Mouse (Mus musculus): Measurements from ENCODE around the gene Lbr.
A peak's percentile ranks its signal among the peaks of the same experiment; 100 is the strongest.

The Lbr gene

DNA sequence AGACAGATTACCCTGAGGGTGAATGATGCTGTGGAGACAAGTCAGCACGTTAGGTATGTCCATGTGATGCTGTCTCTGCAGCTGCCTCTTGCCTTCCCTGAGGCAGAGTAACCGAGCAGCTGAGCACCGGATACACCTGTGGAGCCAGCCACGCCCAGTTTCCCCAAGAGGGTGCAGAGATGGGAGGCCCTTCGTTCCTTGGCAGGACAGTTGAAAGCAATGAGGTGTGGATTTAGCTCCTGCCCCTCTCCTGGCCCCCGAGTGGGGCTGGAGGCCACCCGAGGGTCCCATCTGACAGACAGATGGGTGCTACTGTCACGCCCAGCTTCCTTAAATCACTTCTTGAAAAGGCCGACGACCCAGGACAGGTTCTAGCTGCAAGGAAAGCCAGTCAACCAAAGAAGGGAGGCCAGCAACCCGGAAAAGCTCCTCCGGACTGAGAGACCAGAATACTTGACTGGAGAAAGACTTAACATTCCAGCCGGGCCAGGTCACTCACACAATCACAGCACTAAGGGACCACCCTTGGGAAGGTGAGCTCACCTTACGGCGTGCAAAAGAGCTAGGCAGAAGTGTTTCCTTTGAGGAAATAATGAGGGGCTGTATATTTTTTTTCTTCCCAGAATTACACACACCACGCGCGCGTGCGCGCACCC, 10.4 kb upstream of the Lbr start:
- no peak for DNase-seq (ENCODE audit: extremely low read depth, low read depth, low spot score)

DNA sequence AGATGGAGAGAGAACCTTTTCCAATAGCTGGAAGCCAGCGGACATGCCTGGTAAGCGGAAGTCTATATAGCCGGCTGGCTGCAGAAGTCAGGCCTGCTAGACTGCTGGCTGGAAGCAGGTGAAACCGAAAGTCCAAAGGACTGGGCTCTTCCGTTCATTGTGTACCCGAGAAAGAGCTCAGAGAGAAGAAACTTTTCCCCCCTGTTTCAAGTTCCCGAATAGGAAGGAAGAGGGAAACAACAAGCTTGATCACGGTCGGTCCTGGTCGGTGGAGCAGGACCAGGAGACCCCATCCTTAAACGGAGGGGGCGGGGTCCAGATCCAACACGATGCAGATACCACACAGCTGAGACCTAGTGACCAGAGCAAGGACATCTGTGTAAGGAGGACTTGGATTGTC, 9.6 kb upstream of the Lbr start:
- no peak for DNase-seq (ENCODE audit: extremely low read depth, low read depth, low spot score)

DNA sequence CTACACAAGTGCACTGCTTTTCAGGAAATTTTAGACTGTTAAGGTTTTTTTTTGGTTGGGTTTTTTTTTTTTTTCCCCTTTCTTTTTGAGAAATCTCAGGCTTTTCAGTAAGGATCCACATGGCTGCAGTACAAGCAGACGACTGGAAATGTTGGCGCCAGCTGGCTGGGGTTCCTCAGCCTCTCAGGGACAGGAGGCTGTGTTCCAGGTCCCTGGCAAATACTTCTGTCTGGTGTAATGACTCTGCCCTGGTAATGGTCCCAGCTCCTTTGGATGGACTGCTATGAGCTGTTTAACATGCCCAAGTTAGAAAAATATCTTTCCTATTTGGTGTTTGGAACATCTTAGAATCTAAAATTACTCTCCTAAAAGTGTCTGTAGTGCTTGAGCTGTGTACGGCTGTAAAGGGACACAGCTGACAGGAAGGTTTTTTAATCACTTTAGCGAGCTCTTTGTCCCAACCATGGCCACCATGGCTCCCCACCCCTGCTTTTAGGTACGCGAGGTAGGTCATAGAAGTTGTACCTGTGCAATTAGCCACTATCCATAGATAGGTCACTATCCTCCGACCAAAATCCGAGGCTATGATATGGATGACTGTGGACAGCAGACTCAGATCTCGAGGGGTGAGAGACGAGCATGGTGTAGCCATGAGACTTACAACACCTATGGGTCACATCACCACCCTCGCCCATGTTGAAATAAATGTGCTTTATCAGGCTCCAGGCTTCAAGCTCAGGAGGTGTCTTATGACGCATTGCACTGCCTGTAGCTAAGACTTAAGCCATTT, 8.9 kb upstream of the Lbr start:
- no peak for DNase-seq (ENCODE audit: extremely low read depth, low read depth, low spot score)

DNA sequence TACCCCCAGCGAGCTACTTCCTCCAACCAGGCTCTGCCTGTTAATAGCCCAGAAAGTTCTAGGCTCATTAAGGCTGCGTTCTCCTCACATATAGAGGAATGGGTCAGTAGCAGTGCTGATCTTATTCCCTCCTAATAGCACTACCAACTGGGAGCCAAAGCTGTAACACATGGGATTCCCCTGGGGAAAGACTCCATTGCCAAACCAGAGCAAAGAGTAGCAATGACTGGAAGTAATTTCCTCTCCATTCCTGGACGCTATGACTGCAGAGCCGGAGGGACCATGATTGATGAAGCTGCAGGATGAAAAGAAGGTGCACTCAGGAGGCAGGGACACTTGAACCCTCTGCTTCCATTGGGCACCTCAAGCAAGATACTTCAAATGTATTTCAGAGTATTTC, 7.6 kb upstream of the Lbr start:
- DNase-seq (ENCODE audit: extremely low read depth, low read depth, low spot score): no peak

DNA sequence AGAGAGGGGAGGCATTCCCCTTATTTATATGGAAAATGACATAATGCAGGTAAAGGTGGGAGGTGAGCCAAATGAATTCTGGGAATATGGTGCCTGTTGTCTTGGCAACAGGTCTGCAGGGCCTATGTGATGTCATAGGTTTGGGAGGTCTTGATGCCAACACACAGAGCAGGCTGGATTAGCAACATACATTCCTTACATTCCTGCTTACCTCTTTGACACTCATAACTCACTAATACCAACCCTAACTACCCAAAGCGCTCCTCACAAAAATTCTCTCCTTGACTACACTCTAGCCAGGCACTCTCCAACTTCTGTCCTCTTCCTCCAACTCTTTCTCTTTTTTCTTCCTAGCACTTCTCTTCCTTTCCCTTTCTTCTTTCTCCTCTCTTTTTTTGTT, 5.4 kb upstream of the Lbr start:
- DNase-seq (ENCODE audit: extremely low read depth, low read depth, low spot score): no peak

DNA sequence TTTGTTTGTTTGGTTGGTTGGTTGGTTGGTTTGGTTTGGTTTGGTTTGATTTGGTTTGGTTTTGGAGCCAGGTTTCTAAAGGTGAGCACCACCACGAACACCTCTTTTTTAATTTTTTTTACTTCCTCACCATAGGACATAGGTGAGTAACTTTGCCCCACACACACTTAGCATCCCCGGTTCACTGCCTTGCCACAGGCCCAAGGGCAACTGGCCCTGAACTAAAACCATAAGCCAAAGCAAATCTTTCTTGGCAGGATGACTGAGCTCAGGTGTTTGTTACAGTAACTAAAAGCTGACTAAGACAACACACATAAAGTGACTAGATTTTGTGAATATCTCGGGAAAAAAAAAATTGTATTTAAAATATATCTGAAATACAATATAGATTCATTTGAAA, 4.5 kb upstream of the Lbr start:
- DNase-seq (ENCODE audit: extremely low read depth, low read depth, low spot score): no peak

DNA sequence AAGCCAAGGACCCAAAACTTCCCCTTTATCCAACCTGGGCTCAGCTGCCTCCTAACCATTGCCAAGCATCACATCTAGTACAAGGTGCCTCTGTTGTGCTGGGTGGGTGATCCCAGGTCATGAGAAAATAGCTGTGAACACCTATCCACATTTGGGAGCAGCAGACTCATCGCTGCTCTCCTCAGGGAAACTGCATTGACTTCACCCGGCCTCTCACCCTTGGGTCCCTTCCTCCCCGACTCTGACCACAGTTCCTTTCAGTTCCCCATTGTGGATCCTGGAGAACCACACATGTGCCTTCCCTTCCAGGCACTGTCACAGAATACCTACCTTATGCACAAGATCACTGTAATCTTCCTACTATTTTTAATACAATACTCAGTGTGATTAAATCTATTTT, 2.9 kb upstream of the Lbr start:
- no peak for DNase-seq (ENCODE audit: extremely low read depth, low read depth, low spot score)

DNA sequence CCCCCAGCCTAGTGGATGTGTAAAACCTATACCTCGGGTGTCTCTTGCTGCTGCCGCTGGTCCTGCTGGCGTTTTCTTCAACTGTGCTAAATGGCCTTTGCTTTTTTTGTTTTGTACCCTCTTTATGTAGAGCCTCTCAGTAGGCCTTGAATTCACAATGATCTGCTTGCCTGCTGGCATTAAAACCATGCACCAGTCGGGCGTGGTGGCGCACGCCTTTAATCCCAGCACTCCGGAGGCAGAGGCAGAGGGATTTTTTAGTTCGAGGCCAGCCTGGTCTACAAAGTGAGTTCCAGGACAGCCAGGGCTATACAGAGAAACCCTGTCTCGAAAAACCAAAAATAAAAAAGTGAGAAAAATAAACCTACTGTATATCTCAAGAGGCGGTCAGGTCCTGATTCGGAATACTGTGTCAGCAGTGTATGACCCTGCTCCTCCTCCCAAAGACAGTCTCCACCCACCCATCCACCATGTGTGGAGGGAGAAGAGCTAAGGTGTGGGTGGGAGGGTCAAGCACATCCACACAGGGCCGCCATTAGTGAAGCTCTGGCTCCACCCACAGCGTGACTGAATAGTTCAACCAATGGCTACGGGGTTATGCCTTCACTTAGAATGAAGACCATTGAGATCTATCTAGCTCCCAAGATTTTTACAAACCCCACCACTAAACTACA, 2.2 kb upstream of the Lbr start:
- no peak for DNase-seq (ENCODE audit: extremely low read depth, low read depth, low spot score)

DNA sequence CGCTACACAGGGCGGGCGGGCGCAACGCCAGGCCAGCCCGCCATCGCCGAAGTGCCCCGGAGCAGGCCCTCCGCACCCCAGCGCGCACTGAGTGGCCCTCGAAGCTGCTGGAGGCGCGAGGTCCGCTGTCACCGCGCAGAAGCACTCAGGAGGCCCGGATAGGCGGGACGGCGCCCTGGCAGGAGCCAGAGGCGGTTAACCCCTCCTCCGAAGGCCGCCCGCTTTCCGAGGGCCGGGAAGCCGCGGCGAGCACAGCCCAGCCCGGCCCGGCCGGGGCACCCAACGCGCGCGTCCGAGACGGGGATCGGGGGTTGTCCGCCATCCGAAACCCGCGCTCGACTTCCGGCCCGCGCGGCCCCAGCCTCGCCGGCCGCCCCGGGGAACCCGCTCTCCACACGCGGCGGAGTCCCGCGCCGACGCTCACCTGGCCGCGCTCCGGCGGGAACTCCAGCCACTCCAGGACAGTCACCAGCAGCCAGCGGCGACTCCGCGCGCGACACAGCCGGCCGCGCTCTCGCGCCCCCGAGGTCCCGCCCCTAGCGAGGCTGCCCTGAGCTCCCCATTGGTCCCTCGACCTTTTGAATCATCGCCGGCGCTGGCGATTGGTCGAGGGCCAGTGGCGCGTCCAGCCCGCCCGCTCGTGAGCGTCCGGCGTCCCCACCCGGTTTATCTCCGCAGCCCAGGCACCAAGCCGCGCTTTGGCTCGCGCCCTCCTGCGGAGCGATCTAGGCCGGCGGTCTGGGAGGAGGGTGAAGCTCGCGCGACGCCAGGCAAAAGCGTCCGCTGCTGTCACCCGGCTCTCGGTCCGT, 778 bp downstream of the Lbr start:
- no peak for DNase-seq (ENCODE audit: extremely low read depth, low read depth, low spot score)

DNA sequence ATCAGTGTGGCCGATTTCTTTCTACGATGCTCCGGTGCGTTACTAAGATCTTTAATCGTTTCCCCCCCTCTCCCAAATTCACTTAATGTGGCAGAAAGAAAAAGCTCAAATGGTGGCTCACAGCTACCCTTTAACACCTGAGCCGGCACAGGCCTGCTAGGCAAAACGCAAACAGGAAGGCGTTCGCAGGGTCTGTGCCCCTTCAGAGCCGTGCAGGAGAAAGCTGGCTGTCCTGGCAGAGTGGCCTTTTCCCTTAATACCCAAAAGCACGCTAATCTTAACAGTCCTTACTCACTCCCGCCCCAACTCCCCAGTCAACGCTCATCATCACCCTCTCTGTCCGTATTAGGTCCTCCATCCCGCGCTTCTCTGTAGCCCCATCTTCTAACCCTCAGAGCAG, 1.4 kb downstream of the Lbr start:
- DNase-seq (ENCODE audit: extremely low read depth, low read depth, low spot score): no peak

DNA sequence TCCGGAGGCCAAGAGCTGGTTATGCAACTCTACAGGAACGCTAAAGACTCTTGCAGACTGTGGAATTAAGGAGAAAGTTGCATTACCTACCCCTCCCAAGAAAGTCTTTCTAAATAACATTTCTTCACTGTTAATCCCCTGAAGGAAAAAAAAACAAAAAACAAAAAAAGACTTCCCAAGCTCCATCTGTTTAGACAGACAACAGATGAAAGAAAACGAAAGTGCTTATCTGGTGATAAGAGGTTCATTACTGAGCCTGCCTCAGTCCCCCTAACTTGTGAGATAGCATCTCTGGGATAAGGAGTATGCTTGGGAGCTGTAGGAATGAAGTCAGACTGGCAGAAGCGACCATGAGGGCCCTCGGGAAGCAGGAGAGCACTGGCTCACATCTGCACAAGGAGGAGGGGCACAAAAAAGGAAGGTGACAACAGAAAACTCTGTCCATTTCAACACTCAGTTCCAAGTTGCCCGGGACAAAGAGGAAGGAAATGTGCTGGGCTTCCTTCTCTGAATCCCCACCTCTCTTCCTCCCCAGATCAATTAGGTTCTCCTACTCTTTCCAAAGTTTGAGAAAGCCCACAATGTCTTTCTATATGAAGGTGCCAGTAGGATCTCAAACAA, 3.0 kb downstream of the Lbr start:
- DNase-seq (ENCODE audit: extremely low read depth, low read depth, low spot score): no peak

DNA sequence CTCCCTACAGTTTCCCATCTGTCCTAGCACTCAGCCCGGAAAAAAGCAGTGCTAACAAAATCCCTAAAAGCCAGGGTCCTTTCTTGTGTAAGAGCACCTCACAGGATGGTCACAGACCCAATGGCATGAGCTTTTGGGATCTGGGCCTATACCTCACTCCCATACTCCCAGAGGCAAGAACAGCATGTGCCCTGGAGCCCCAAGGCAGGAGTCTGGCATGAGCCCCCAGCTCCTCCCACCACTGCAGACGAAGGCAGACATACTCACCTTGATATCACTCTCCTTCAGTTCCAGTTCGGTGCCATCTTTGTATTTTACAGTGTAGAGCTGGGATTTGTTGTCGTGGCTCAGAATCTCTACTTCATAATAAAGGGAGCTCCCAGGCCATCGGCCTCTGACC, 4.7 kb downstream of the Lbr start:
- DNase-seq (ENCODE audit: extremely low read depth, low read depth, low spot score): no peak

DNA sequence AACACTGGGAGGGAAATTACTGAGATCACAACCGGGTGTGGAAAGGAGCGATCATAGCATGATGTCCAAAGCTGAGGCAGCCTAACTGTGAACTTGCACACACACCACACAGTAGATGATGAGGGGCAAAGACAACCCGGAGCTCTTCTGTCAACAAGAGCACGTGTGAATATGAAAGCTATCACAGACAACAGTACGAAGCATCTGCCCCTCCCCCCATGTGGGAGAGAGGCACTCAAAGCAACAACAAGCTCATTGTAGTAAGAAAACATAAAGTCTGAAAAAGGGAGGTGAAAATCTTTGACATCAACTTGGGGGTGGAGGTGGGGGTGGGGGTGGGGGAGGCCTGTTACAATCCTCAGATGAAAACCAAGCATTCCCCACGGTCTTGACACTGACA, 9.7 kb downstream of the Lbr start:
- no peak for DNase-seq (ENCODE audit: extremely low read depth, low read depth, low spot score)

DNA sequence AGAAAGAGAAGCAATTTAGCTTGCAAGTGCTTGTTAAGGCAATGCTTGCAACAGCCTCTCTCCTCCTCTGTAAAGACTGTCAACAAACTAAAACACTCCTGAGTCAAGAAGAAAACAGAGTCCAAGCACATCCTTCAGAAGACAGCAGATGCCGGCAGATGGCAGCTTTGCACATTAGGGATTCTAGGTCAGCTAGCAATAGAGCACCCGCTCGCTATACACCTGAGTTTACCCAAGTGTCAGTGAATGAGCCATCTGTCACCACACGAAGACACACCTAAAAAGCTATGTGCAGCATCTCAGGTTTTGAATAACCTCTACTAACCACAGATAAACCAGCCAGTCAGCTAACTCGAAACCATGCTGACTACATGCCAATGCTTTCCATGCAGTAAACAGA, 10.1 kb downstream of the Lbr start:
- DNase-seq (ENCODE audit: extremely low read depth, low read depth, low spot score): no peak

DNA sequence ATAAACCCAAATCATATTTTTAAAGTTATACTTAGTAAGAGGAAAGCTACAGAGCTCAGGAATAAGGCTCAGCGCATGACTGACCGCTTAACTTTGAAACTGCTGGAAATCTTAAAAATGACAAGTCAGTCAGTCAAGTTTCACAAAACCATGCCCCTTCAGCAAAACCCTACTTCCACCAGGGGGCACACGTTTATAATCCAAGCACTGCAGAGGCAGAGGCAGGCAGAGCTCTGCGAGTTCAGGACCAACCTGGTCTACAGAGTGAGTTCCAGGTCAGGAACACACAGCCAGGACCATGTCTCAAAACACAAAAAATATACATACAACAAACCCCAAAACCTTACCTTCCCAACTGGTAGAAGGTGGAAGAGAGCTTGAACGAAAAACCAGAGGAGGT, 14.5 kb downstream of the Lbr start:
- DNase-seq (ENCODE audit: extremely low read depth, low read depth, low spot score): no peak

DNA sequence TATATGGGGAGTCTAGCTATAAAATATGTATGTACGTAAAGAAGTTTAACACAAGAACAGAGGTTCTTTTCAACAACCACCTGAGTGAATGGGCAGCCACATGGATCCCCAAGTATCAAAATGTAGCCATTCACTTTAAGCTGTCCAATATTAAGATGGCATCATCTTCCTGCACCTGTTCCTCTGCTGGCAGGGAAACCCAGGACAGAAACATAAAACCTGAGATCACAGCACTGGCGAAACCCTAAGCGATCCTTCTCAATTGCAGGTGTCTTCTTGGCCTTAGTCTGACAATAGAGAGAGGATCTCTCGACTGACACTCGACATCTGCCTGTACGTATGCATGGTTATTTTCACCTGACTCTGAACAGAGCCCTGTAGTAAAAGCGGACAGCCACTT, 16.1 kb downstream of the Lbr start:
- DNase-seq (ENCODE audit: extremely low read depth, low read depth, low spot score): no peak

DNA sequence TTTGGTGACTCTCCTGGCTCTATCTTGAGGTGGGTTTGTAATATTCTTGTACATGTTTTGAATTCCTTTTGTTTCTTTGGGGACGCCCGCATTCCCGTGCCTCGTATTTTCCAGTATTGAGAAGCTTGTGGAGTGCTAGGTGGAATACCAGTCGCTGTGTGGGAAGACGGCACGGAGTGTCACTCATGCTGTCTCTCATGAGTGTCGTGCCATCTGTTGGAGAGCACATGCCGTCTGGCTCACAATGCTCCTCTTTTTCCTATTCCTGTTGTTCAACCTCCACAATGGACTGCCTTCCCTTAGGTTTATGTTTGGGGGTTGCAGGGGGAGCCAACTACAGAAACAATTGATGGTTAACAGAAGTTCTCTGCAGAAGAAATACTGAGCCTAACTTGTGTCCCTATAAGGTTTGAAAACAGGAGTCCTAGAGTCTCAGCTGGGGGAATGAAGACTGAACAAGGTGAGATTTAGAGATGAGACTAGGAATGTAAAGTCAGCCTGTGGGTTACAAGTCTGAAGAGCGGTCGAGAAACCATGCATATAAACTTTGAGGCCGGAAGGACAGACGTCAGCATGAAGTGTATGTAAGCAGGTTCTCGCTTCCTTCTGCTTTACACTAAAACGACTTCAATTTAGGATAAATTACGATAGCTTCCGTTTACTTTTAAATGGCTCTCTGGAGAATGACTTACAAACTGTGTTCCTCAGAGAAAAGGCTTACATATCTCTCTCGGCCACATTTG, 31.2 kb downstream of the Lbr start:
- no peak for DNase-seq (ENCODE audit: extremely low read depth, low read depth, low spot score)

DNA sequence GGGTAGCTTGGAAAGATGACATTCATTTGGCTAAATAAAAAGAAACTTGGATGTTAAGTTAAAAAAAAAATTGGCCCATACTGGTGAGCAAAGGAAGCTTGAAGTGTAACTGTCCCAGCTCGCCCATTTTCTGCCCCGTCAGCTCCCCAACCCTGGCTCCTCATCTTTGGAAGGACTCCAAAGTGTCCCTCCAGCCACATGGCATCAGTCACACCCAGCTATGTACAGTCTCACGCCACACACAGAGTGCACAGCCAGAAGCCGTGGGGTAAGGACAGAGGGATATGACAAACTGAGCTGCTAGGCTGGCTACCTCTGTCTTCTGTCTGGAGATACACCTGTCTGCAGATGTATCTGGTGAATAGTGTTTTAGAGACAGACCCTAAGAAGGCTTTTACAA, 42.2 kb downstream of the Lbr start:
- DNase-seq (ENCODE audit: extremely low read depth, low read depth, low spot score): no peak

DNA sequence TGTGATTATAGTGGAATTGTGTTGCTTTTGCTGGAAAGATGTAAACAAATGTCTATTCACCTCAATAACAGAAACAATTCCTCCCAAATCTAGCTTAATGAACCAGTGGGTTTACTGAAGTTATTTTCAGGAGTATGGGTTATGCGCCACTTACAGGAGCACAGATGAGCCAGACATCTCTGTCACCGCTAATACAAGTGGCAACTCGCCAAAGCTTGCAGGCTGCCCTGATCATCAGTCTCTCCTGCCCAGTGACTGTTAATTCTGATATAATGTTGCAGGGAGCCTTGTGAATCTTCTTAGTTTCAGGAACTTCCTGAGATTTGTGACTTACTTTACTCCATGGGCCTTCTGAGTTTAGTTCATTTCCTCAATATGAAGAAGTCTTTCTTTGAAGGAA, 42.9 kb downstream of the Lbr start:
- DNase-seq (ENCODE audit: extremely low read depth, low read depth, low spot score): no peak

DNA sequence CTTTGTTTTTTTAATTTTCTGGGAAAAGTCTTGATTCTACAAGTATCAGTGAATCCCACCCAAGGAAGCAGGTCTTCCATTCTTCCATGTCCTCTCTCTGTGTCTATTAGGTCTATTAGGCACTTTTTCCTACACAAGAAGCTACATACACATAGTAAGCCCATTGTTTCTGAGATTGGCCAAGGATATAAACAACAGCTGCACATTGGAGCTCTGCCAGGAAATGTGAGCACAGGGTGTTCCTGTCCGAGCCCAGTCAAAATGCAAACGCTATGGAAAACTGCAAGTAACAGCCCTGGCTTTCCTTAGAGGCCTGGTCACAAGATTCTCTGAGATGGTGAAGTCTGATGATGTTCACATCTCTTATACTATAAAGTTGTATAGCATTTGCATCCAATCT, 49.3 kb downstream of the Lbr start:
- peak; percentile 14 for DNase-seq (ENCODE audit: extremely low read depth, low read depth, low spot score)
